Mouse (Mus musculus): ENCODE measurements around the gene Bcl2. TPM values are rescaled to one million over a fixed set of nuclear protein-coding genes. Genes with fewer than 3 reads are reported as not detected.
A peak's percentile ranks its signal among the peaks of the same experiment; 100 is the strongest.
"Not testable (repeated sequence)": the region's sequence is repeated elsewhere in the genome, so short reads cannot be mapped to it uniquely, and the experiment has no call there.

Bcl2 gene
- total RNA-seq, 2 experiments from 2014 or later = 5.2 to 6.8 TPM

DNA sequence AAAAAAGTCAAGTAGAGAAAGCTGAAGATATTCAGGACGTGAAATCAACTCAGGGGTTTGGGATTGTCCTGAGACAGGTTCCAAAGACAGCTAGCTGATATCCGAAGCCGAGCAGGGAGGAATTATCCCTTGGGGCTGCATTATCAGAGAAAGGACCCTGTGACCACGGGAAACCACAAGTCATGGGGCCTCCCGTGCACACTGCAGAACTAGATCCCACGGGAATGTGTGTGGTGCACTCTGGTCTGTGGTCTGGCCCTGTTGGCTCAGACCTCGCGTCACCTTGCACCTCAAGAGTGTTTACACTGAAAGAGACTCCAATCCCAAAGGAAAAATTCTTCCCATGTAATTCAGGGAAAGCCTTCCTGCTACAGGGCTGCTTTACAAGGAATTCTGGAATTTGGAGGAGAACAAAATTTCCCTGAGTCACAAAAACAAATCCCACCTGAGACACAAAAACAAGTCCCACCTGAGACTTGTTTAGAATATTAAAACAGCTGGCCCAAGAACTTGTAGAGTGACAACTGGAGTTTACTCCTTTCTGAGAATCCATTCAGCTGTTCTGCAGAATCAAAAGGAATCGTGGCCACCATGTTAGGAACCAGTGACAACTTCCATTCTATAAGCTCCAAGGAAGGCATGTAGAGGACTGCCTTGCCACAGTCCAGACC is 158.4 kb downstream of the Bcl2 start:
- DNase-seq = no peak

DNA sequence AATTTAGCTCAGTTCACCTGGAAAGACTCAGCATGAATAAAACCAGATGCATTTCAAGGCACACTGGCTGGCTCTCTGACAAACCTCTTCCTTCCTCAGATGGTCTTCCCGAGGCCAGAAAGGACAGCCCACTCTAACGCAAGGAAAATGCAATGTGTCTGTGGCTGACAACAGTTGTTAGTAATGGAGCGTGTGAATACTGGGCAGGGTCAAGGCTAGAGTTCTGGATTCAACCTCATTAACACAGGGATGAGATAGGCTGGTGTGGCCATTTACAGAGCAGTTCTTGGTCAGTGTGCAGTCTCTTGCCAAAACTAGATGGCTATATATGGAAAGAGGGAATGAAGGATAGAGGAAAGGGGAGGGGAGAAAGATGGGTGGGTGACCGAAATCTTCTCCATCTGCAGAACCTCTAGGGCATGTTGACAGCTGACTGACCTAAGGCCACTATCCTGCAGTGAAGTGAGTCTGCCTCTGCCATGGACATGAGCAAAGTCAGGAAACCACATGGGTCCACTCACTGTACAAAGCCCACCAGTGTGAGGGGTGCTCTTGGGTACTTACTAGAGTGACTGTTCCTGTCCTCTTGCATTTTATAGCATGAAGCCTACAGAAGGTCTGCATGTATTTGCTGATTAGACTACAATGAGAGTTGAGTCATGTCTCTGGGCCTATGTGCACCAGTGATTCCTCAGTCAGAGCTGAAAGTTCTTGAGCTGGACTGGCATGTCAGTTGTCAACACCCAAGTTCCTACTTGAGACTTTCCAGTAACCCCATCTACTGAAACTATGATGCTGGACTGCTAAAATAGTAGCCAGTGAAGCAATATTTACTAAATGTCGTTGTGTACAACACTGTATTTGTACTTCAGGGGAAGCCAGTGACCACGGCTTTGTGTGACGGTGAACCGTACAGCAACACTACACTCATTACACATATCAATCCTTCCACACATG is 159.9 kb downstream of the Bcl2 start:
- DNase-seq = no peak

DNA sequence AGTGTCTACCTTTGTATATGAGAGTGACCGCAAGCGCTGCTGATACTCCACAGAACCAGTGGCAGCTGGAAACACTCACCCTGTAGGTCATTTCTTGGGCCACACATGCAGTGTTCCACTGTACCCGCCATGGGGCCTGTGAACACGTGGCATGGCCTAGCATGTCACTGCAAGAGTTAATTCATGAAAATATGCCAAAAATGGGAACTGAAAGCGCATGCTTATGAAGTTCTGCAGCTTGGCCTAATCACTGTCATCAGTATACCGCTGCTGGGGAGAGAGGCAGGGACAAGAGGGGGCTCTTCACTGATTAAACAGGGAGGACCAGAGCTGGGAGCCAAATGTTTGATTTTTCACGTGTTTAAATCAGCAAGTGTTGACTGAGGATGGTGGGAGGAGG is 161.2 kb downstream of the Bcl2 start:
- DNase-seq = no peak

DNA sequence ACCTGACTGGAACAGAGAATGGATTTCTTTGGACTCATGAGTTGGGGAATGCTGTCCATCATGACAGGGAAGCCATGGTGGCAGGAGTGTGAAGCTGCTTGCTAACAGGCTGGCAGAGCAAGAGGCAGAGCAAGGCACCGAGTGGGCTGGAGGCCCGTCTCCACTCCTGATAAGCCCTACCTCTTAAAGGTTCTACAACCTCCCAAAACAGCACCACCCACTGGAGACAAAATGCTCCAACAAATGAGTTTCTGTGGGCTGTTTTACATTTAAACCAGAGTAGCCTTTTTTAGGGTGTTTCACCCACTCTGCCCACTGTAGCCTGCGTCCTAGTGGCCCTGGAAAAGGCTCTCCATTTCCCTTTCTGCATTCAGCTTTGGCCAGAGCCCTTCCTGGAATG is 163.5 kb downstream of the Bcl2 start:
- DNase-seq = no peak

DNA sequence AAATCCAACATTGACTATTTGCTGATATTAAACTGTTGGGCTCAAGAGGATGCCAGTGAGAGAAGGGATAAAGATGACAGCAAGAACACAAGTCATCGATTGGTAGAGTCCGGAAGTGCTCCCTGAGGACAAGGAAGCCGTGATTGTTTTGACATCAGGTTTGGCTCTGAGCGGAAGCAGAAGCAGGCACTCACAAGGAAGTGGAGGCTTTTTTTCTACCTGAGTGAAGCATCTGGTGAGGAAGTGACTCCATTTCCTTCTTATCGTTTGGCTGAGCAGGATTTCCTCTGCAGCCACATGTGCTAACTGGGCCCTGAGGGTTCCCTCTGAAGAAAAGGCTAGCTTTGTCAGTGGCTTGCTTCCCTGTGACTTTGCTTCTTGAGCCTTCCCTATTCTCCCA is 165.0 kb downstream of the Bcl2 start:
- no peak for DNase-seq

DNA sequence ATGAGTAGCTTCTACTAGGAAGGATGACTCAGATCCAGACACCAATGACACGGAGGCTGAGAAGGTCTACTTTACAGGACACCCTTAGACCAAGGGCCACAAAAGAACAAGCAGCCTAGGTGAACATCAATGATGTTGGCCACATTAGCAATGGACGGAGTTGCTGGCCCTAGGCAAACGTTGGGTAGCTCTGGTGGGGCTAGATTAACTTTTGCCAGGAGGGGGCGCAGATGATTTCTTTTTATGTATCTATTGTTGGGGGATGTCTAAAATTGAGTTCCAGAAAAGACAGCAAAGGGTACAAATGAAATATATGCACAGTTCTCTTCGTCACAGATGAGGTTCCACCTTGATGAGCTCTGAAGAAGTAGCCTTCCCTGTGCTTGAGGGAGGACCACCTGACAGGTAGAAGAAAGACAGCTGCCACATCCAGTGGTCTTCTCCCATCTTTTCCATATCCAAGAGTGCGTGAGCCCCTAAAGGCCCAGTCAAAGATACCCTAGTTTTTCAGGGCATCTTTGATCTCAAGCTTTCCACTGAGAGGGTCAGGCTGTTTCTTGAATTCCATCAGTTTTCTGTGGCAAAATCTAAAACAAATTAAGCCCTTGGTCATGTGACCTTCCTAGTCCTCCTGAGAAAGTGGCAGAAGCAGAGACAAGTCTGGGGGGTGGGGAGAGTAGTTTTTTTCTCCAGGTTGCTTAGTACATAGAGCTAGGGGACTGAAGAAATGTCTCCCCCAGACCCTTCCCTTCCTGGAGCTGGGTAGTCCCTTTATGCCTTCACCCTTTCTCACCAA is 169.1 kb downstream of the Bcl2 start:
- peak; percentile 49 to 76 for DNase-seq

DNA sequence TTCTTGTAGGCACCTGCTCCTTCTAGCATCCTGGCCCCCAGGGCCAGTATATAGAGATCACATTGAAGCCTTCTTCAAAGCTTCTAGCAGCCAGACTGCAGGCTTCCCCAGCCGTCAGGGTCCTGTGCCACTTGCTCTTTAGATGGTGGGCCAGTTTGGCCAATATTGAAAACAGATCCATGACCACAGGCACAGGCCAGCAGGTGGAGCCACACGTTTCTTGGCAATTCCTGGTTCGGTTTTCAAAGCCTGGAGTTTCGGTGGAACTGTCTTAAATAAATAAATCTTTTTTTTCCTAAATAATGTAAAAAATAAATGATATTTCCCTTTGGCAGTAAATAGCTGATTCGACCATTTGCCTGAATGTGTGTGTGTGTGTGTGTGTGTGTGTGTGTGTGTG is 171.3 kb downstream of the Bcl2 start:
- DNase-seq = peak; percentile 37 to 64

DNA sequence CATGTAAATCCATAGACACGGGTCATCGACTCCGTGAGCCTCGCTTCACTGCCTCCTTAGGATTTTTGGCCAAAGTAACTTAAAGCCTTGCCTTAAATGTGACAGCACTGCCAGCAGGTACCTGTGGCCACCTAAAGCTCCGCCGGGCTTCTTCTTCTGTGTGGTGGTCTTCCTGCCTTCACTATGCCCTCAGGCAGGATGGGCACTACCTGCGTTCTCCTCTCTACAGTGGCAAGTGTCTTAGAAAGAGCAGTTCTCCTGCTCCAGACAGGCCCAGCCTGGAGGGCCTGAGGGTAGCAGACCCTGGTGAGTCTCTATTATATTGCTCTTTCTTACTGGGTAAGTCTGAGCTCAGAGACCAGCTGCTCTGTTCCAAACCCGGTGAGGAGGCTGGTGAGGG is 172.2 kb downstream of the Bcl2 start:
- no peak for DNase-seq

DNA sequence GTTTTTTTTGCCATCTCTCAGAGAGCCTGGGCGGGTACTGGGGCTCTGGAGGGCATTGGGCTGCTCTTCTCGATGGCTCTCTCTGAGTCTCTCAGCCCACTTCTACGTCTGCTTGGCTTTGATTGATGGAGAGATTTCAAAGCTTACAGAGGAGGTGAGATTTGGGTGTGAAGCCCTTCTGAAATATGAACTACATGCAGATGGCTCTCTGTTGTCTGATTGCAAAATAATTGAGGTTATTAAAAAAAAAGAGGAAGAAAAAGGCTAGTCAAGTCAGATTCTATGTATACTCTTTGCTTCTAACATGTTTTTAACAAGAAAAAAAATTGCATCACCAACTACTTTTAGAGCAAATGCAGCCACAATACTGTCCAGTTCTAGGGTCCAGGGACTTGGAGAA is 173.9 kb downstream of the Bcl2 start:
- DNase-seq = no peak

DNA sequence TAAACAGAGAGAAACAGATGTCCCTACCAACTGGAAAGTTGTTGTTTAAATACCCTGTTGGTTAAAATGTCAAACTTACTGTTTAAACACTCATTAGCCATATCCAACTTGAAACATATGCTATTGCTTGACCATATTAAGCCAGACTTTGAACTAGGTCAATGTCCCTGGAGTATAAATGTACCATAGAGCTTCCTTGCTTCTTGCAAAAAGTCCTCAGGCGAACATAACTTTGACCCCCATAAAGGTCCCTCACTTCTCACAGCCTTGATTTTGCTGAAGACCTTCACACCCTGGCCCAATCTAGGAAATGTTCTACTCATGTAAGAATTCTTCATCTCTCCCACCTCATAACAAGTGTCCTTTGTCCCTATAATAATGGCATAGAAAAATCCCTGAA is 175.0 kb downstream of the Bcl2 start:
- no peak for DNase-seq

DNA sequence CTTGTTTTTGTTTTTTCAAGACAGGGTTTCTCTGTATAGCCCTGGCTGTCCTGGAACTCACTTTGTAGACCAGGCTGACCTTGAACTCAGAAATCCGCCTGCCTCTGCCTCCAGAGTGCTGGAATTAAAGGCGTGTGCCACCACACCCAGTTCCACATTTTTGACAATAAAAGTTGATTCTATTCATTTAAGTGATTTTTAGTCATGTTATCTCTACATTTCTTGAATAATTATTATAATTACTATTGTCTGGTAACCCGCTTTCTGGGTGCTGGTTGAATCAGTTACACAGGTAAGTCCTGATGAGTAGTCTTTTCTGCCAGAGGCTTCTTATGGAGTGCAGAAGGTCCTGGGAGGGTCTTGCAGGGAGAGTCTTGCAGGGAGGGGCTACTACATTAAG is 179.2 kb downstream of the Bcl2 start:
- not testable (repeated sequence) for DNase-seq

DNA sequence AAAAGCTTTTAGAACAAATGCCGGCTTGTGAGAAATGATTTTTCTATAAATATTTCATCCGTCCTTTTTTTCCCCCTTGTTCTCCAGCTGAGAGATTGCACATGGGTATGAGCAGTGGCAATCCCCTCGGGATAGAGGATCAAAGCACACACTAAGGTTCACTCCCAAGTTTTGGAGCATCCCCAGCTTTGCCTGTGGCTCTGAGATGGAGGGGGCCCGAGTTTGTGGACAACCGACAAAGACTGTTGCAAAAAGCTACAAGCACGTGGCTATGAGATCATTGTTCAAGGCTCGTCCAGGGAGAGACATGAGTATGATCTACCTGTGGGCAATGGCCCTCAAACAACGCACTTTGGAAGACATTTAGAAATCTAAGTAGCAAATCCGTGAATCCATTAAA is 184.5 kb downstream of the Bcl2 start:
- DNase-seq = no peak

DNA sequence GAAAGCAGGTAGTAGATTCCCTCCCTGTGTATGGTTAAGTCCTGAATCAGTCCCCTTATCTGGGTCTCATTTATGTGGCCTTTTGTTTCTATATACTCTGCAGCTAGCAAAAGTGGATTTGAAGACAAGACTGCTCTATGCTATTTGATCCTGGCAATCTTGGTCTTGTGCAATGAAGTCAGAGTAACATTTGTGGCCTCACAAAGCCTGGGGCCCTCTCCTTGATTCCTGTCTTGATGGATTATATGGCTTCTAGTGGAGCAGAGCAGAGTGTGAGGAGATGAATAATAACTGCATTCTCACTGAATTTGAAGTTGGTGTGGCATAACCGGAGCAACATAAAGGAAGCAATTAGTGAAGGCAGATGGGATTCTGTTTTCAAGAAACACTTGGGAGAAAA is 186.5 kb downstream of the Bcl2 start:
- DNase-seq = no peak

DNA sequence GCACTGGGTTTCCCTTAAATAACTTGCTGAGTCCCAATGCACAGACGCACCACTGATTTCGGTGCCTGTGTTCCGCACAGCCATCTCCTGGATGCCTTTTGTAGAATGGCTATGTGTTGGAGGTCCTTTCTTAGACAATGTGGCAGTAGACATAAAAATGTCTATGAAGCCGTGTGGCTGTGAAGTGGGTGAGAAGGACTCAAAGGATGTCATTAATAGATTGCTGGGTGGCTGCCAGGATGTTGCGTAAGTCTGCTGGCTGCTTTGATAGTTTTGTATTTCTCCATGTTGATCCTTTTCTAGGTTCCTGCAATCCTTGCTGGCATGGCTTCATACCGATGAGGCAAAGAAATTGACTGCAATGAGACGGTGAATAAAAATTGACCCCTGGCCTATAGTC is 187.3 kb downstream of the Bcl2 start:
- DNase-seq = peak; percentile 58 to 70

DNA sequence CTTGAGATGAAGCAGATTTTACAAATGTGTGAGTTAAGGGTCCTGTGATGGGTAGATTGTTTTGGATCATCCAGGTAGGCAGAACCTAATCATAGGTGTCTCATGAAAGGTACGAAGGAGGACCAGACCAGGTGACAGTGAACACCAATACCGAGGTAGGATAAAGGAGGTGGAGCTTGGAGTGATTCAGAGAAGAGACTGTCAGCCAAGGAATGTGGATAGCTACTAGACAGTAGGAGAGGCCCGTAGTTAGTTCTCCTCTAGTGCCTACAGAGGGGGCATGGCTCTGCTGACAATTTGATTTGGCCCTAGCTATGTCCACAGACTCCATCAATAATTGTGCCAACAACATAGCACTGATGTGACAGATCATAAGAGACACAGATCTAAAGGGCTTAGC is 188.0 kb downstream of the Bcl2 start:
- no peak for DNase-seq

DNA sequence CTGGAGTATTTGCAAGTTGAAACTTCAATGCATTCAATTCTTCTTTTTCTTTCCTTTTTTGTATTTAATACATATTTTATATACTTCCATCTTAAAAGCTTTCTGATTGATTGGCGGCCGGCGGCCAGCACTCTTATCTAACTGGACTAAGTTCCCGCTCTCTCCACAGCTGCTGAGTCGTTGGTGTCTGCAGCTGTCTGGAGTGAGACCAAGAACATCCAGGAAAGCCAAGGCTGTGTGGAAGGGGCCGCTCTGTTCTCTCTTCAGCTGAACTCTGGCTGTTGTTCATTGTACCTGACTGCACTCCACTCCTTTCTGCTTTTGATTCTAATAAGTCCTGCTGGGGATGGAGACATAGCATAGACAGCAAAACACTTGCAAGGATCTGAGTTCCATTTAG is 190.3 kb downstream of the Bcl2 start:
- peak in 1 of 2 experiments; percentile 20 for DNase-seq

DNA sequence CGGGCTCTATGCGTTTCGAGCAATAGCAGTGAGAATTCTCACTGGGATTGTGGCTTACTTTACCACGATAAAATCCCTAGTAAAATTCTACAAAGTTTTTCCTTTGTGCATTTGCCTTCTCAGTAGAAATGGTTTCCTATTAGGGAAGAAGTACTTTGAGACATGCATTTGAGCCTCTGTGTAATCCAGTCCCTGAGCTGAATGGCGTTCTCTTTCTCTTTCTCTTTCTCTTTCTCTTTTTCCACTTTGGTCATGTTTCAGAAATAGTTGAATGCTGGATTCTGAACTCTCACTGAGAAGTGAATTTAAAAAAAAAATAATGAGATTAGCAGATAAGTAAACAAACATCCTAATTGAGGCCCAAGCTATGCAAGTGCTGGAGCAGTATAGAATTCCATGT is 191.1 kb downstream of the Bcl2 start:
- no peak for DNase-seq

DNA sequence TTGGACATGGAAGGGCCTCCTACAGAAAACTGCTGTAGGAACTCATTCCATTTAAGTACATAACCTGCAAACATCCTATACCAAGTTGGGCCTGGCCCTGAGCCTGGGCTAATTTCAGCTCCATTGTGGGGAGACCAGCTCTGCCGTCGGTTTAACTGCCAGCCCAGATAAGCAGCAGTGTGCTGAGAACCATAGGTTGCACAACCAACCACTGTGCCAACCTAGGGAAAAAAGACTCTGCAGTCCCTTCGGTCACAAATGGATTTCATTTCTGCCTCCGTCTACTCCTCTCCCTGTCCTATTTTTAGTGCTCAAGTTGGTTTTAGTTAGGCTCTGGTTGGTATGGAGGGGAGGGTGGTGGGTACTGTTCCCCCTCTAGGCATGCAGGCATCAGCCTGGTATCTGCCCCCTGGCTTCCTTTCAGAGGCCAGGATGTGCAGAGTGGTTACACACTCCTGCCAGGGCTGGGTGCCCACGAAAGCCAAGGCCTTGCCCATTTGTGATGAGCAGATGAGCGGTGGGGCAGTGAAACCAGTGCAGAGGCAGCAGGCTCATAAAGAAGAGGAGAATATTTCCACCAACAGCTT is 196.4 kb downstream of the Bcl2 start:
- no peak for DNase-seq

DNA sequence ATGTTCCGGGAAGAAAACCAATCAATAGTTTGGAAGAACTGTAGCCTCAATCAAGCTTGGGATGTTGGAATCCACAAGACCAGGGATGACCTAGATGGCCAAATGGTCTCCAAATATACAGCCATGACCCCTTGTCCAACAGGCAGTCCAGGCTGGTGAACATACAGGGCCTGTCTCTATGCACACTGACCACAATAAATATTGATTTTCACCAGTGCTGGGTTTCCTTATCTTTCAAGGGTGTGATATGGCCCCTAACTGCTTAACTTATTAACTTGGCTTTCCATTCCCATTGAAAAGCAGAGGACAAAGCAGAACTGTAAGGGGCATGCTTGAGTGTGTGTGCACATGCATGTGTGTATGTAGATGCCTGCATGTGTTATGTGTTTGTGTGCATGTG is 197.0 kb downstream of the Bcl2 start:
- no peak for DNase-seq

DNA sequence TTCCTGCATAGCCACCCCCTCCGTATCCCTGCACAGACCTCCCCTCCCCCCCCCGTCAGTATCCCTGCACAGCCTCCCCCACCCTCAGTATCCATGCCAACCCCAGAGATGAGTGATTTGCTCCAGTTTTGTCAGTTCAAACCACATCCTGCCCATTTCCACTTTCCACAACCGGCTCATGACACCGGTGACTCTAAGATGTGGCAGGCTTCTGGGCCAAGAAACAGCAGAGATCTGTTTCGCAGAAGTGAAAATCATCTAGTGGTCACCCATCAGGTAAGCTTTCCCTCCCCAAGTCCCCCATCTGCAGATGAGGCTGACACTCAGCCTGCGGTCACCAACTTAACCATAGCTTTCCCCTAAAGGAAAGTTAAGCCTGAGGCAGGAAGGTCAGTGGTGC is 198.5 kb downstream of the Bcl2 start:
- DNase-seq = no peak

DNA sequence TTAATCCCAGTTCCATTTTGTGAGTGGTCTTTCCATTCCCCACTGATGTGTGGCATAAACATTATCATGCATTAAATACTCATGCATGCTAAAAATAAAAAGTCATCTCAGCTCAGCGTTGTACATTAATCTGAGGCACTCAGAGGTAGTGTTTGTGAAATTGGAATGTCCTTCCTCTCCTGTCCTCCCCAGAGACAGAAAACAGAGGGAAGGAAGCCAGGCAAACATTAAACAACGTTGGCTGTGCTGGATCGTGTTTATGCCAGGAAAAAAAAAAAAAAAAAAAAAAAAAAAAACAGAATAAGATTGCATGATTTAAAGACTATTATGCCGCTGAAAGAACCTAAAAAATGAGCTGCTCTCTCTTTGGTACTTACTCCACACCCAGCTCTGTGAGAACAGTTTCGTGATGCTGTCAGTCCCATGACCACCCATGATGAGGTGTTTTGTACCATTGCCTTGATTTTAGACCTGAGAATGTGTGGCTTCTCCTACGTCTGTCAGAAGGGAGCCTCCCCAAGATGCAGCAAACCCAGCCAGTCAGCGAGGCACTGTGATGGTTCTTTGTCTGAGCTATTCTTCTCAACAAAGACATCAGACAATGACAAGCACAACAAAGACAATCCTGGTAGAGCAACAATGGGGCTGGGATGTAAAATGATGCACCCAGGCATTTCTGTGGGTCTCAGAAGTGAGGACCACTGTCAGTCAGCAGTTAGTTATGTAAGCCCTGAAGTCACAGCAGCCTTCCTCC is 200.0 kb downstream of the Bcl2 start:
- no peak for DNase-seq

DNA sequence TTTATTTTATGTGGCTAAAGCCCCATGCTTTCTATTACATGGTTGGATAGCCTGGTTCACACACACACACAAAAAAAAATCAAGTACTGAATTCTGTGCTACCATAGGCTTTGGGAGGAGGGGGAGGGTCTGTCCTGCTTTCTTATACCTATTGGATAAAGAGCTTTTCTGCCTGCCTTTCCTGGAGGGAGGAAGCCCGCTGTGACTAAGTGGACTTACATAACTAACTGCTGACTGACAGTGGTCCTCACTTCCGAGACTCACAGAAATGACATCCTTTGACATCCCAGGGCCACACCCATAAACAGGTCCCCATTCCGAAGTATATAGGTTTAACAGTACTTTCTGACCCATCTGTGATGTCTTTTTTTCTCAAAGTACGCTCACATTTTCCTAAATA is 200.6 kb downstream of the Bcl2 start:
- DNase-seq = no peak

Measured in adrenal gland, postnatal 36 days (tissue).